Mouse (Mus musculus) limb, embryonic 14.5 days (tissue): Measurements from ENCODE around the gene Gnaq. TPM values are rescaled to one million over a fixed set of nuclear protein-coding genes. Genes with fewer than 3 reads are reported as not detected.
A peak's percentile ranks its signal among the peaks of the same experiment; 100 is the strongest.

Source experiments
- ATAC-seq: fragments of 200-750 bp; cut with Nextera tagmentation; 2 replicates; pipeline ENCODE4 v1.8.0; 2017; ENCODE audit warnings: low read depth, moderate number of reproducible peaks, moderate TSS enrichment; ENCODE audit not compliant: low FRiP score
- DNase-seq: peaks from one replicate; pipeline ENCODE4 v3.0.0-alpha.2; 2015; ENCODE audit warnings: low spot score
- H3K27ac ChIP-seq: fragments of 300-500 bp; sonication (generic); replicated peaks from 2 replicates; pipeline ENCODE4 v1.5.1; 2014; ENCODE audit warnings: low read depth, mild to moderate bottlenecking, low read length, moderate library complexity, mixed read lengths
- H3K27me3 ChIP-seq: fragments of 300-500 bp; sonication (generic); 2 replicates; pipeline ENCODE4 v1.6.1; 2014; ENCODE audit warnings: low read length, mixed read lengths; ENCODE audit not compliant: control insufficient read depth, insufficient read depth
- H3K36me3 ChIP-seq: fragments of 300-500 bp; sonication (generic); 2 replicates; pipeline ENCODE4 v1.6.1; 2014; ENCODE audit warnings: mild to moderate bottlenecking, low read length, moderate library complexity, mixed read lengths; ENCODE audit not compliant: control insufficient read depth, insufficient read depth
- H3K4me1 ChIP-seq: fragments of 300-500 bp; sonication (generic); 2 replicates; pipeline ENCODE4 v1.6.1; 2014; ENCODE audit warnings: antibody characterized with exemption, low read length, mixed read lengths; ENCODE audit not compliant: control insufficient read depth, insufficient read depth
- H3K4me2 ChIP-seq: fragments of 300-500 bp; sonication (generic); replicated peaks from 2 replicates; pipeline ENCODE4 v1.6.1; 2014; ENCODE audit warnings: low read depth, mild to moderate bottlenecking, low read length, moderate library complexity; ENCODE audit not compliant: severe bottlenecking
- H3K4me3 ChIP-seq: fragments of 300-500 bp; sonication (generic); replicated peaks from 2 replicates; pipeline ENCODE4 v1.5.1; 2014; ENCODE audit warnings: low read length
- H3K9ac ChIP-seq: fragments of 300-500 bp; sonication (generic); 2 replicates; pipeline ENCODE4 v1.6.1; 2014; ENCODE audit warnings: mild to moderate bottlenecking, low read depth, low read length, moderate library complexity; ENCODE audit not compliant: severe bottlenecking
- H3K9me3 ChIP-seq: fragments of 300-500 bp; sonication (generic); 2 replicates; pipeline ENCODE4 v1.6.1; 2016; ENCODE audit warnings: low read length; ENCODE audit not compliant: control insufficient read depth
- POLR2A ChIP-seq: fragments of 200-500 bp; IDR thresholded peaks from 2 replicates; pipeline ENCODE4 v1.8.0; 2012; ENCODE audit warnings: inconsistent platforms, mild to moderate bottlenecking, moderate library complexity, borderline replicate concordance; ENCODE audit not compliant: insufficient read depth, insufficient read length; ENCODE audit errors: extremely low read depth
- WGBS: fragments of 180-500 bp; shearing (Covaris S2); extraction: QIAGEN DNeasy Blood & Tissue Kit; methylation state at CpG from one replicate; pipeline ENCODE4 v1.1.7; 2014; 5-methylcytosine and 5-hydroxymethylcytosine counted together
- polyA plus RNA-seq, 2 experiments: library from polyadenylated mRNA; depleted of rRNA in 1 of 2; stranded (reverse) in 1 of 2; unstranded in 1 of 2; fragments of >200 nt; fragmentation: Nextera tagmentation in 1 of 2; extraction: Ambion mirVana in 1 of 2; gene quantifications; 2 replicates each; pipeline versions ENCODE4 v1.2.1 to v1.2.3; 2012 to 2014

Gnaq gene
- polyA plus RNA-seq, 2 experiments, result 16.6 to 23.4 TPM

DNA sequence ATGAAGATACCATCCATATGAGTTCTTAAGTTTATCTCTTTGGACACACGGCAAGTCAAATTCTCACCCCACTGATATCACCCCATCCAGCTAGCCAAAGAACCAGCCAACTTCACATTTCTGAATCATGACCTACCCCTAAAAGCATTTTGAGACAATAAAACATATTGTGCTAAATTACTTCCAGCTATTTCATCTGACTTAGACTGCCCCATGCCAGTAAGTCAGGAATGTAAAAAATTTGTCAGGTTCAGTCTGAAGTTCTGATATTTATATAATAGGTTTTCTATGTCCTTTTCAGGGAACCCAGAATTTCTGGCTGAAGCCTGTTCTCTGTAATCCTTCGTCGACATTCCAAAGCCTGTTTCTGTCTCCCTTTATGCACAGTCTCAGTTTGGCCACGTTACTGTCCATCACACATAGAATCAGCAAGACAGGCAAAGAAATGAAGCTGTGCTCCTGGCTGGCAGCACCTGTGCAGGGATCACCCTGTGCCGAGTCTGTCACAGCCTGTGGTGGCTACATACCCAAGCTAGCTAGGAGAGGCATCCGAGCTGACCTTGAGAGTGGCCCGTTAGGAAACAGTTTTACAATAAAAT, 233.9 kb downstream of the Gnaq start:
- peaks cover 6% of the 10 kb centered on the region for H3K9me3 ChIP-seq
- peak overlapping the region; percentile 48; the same call in 1 of the 2 replicates for H3K27ac ChIP-seq
- H3K27me3 ChIP-seq, result no peaks in the 10 kb centered on the region
- no peak overlapping the region for H3K9ac ChIP-seq
- ATAC-seq, result peak; percentile 35; the same call in 1 of the 2 replicates
- no peak overlapping the region for H3K4me3 ChIP-seq
- peaks cover 6% of the 10 kb centered on the region; the same call in 1 of the 2 replicates for H3K36me3 ChIP-seq
- 38% methylated on average over 7 of the region's 7 CpGs for WGBS
- no peak for TF ChIP-seq POLR2A
- no peak overlapping the region for H3K4me2 ChIP-seq
- peaks cover 18% of the 10 kb centered on the region for H3K4me1 ChIP-seq
- no peak for DNase-seq

- TF ChIP-seq POLR2A, result no peak
- 59% methylated on average over 10 of the region's 10 CpGs for WGBS
- no peak overlapping the region for H3K4me3 ChIP-seq
- no peaks in the 10 kb centered on the region for H3K27me3 ChIP-seq
- no peak overlapping the region for H3K4me2 ChIP-seq
- H3K9me3 ChIP-seq, result peaks cover 1% of the 10 kb centered on the region
- DNase-seq (peak; percentile 9), ATAC-seq (no peak)
- no peak overlapping the region for H3K9ac ChIP-seq
- H3K4me1 ChIP-seq, result peaks cover 18% of the 10 kb centered on the region
- no peaks in the 10 kb centered on the region; the same call in 1 of the 2 replicates for H3K36me3 ChIP-seq
- H3K27ac ChIP-seq, result 0 out of 2 replicates have a peak overlapping the region, but pooled peaks have one; percentile 48
Measured at GRCm38 (mm10) chr19:16367218-16367617, 234.6 kb downstream of the Gnaq start.

- DNase-seq (no peak), ATAC-seq (no peak)
- H3K27me3 ChIP-seq, result no peaks in the 10 kb centered on the region
- H3K36me3 ChIP-seq, result no peaks in the 10 kb centered on the region; the same call in 1 of the 2 replicates
- H3K4me3 ChIP-seq, result no peak overlapping the region
- H3K9me3 ChIP-seq, result no peaks in the 10 kb centered on the region
- no peak overlapping the region for H3K27ac ChIP-seq
- no peak overlapping the region for H3K4me2 ChIP-seq
- H3K9ac ChIP-seq, result no peak overlapping the region
- TF ChIP-seq POLR2A, result no peak
- 85% methylated on average over 2 of the region's 2 CpGs for WGBS
- H3K4me1 ChIP-seq, result peaks cover 22% of the 10 kb centered on the region
Measured at GRCm38 (mm10) chr19:16371680-16372079, 239.0 kb downstream of the Gnaq start.

DNA sequence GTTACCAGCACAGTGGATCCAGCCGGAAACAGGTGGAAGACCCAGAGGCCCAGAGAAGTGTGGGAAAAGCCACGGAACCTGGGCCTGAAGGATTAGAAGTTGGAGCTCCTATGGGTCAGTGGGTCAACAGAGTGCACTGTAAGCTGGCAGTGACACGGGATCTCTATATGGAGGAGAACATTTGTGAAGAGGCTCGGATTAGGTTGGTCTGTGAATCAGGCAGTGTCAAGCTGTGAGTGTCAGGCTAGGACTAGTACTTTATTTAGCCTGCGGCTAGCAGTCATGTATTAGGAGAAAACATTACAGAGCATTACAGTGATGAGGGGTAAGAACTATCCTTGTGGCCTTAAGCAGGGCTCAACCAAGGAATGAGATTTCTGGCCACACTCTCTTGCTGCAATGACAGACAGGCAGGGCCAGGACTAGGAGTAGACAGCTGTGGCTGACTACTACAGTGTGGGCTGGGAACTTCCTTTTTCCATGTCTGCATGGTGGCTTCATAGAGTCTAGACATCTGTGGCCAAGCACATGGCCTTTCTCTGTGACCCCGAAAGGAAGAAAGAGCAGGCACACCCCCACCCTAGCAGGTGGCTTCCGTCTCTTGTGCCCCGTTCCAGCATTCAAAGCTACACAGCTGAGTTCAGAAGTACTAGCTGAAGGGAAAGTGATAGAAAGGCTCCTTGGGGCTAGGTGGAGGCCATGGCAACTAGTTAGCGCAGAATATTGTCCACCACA, 240.3 kb downstream of the Gnaq start:
- ATAC-seq, result peak; percentile 76
- Histone ChIP-seq H3K4me1 (peaks cover 15% of the 10 kb centered on the region), H3K4me3 (no peak overlapping the region), H3K9ac (no peak overlapping the region), H3K27me3 (no peaks in the 10 kb centered on the region), H3K4me2 (no peak overlapping the region), H3K36me3 (no peaks in the 10 kb centered on the region; the same call in 1 of the 2 replicates), H3K27ac (no peak overlapping the region), H3K9me3 (no peaks in the 10 kb centered on the region)
- TF ChIP-seq POLR2A, result no peak
- peak; percentile 33 for DNase-seq
- 52% methylated on average over 9 of the region's 9 CpGs for WGBS

DNA sequence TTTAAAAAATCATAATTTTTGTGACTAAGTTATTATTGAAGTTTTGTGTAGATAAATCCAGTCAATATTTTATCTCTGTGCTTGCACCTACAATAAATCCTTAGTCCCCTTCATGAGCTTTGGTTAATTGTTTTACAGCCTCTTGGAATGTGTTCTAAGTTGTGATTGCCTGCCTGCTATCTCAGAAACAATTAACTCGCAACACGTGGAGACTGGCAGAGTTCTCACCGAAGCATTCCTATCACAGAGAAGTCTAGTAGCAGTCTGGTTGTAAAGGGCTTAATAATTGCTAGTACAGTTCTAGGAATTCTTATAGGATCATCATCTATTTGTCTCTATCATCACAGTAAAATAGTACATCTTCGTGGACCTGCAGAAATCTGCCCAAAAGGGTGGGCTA, 243.2 kb downstream of the Gnaq start:
- no peak for ATAC-seq
- Histone ChIP-seq H3K27me3 (no peaks in the 10 kb centered on the region), H3K27ac (no peak overlapping the region), H3K9me3 (no peaks in the 10 kb centered on the region), H3K36me3 (peaks cover 3% of the 10 kb centered on the region; the same call in 1 of the 2 replicates), H3K9ac (no peak overlapping the region), H3K4me3 (no peak overlapping the region), H3K4me2 (no peak overlapping the region), H3K4me1 (peaks cover 15% of the 10 kb centered on the region)
- no peak for TF ChIP-seq POLR2A
- WGBS, result 32% methylated on average over 4 of the region's 4 CpGs
- DNase-seq, result no peak
